Mouse (Mus musculus) liver, embryonic 14.5 days (tissue): Measurements from ENCODE around the gene Kctd11.

Experiments
- CTCF ChIP-seq: IDR thresholded peaks from 2 replicates; pipeline ENCODE4 v1.5.1; 2016; ENCODE audit warnings: antibody characterized with exemption, low read depth, control low read depth
- EP300 ChIP-seq: IDR thresholded peaks from 2 replicates; pipeline ENCODE4 v1.6.1; 2016; ENCODE audit warnings: antibody characterized with exemption, low read depth

GRCm38 (mm10) chr11:69880506-69880852, 727 bp downstream of the Kctd11 start:
- TF ChIP-seq CTCF = peak; percentile 95
- no peak for TF ChIP-seq EP300
